Mouse (Mus musculus): ENCODE results near the gene Gm3194.
"Not testable (repeated sequence)": the region's sequence is repeated elsewhere in the genome, so short reads cannot be mapped to it uniquely, and the experiment has no call there.

Gm3194 gene

GRCm38 (mm10) chr14:5455367-5455766 is at the start of gene Gm3194:
Gm3194 (minus strand) TSS chr14:5455467.
- DNase-seq (ENCODE audit: low read depth, low spot score): not testable (repeated sequence)

GRCm38 (mm10) chr14:5501374-5501773 is 46.1 kb upstream of the Gm3194 start, which contains the start of gene Gm3488:
Gm3488 (plus strand) TSS chr14:5501674.
- DNase-seq (ENCODE audit: low read depth, low spot score): not testable (repeated sequence)

- not testable (repeated sequence) for DNase-seq (ENCODE audit: low read depth, low spot score)
These were observed 28.6 kb upstream of the Gm3194 start, which contains the start of gene Gm3187 for GRCm38 (mm10) chr14:5483907-5484306. Gm3187 (plus strand) TSS chr14:5484207.

- DNase-seq (ENCODE audit: low read depth, low spot score): not testable (repeated sequence)
These were observed 22.5 kb upstream of the Gm3194 start, which contains the start of gene Gm8246 for GRCm38 (mm10) chr14:5477730-5478129. Gm8246 (minus strand) TSS chr14:5477830.

GRCm38 (mm10) chr14:5460469-5460868 is 5.2 kb upstream of the Gm3194 start:
- not testable (repeated sequence) for DNase-seq (ENCODE audit: low read depth, low spot score)

- not testable (repeated sequence) for DNase-seq (ENCODE audit: low read depth, low spot score)
These were observed 66.3 kb downstream of the Gm3194 start, which contains the start of gene Gm3500 for GRCm38 (mm10) chr14:5388949-5389348. Gm3500 (minus strand) TSS chr14:5389049.

All from telencephalon, adult 2 months (tissue).